Mouse (Mus musculus) regulatory T cell (primary cell): Measurements from ENCODE around the gene Cfap77.

ENCODE experiments used
- in situ Hi-C: fragments of 300-600 bp; cut with MboI, MseI; formaldehyde crosslinking; loops from one replicate; pipeline ENCODE4 v1.15.1; 2025; ENCODE audit warnings: high pct_unique_total_duplicates

The Cfap77 gene

GRCm38 (mm10) chr2:28943666-28944516, 111.0 kb downstream of the Cfap77 start:
- in situ Hi-C loops = loop anchor here (10.0 kb wide), 1 partner anchor 639 kb away; no protein-coding TSS in a partner anchor

- in situ Hi-C loops = no loop called here
Observed at GRCm38 (mm10) chr2:28938997-28939396, 115.9 kb downstream of the Cfap77 start.

GRCm38 (mm10) chr2:28930571-28930970, 124.3 kb downstream of the Cfap77 start:
- in situ Hi-C loops = no loop called here

GRCm38 (mm10) chr2:28923912-28924311, 131.0 kb downstream of the Cfap77 start:
- in situ Hi-C loops = loop anchor here (5.0 kb wide), 1 partner anchor 118 kb away; no protein-coding TSS in a partner anchor

- in situ Hi-C loops = no loop called here
Observed at GRCm38 (mm10) chr2:28919001-28919400, 135.9 kb downstream of the Cfap77 start.

GRCm38 (mm10) chr2:28917518-28918361, 137.1 kb downstream of the Cfap77 start:
- in situ Hi-C loops = no loop called here

- in situ Hi-C loops = no loop called here
Observed at GRCm38 (mm10) chr2:28917156-28917517, 137.7 kb downstream of the Cfap77 start.

- in situ Hi-C loops = no loop called here
Observed at GRCm38 (mm10) chr2:28916513-28916865, 138.4 kb downstream of the Cfap77 start, which contains the start of gene Barhl1. Barhl1 (minus strand) TSS chr2:28916668.

- in situ Hi-C loops = no loop called here
Observed at GRCm38 (mm10) chr2:28915768-28916512, 138.9 kb downstream of the Cfap77 start.

GRCm38 (mm10) chr2:28915104-28915738, 139.6 kb downstream of the Cfap77 start:
- in situ Hi-C loops = no loop called here

- in situ Hi-C loops = no loop called here
Observed at GRCm38 (mm10) chr2:28914121-28914520, 140.7 kb downstream of the Cfap77 start.

- in situ Hi-C loops = no loop called here
Observed at GRCm38 (mm10) chr2:28912961-28913360, 141.9 kb downstream of the Cfap77 start.

GRCm38 (mm10) chr2:28912039-28912700, 142.7 kb downstream of the Cfap77 start:
- in situ Hi-C loops = no loop called here

GRCm38 (mm10) chr2:28911331-28912038, 143.4 kb downstream of the Cfap77 start:
- in situ Hi-C loops = no loop called here

GRCm38 (mm10) chr2:28910877-28911276, 144.0 kb downstream of the Cfap77 start:
- in situ Hi-C loops = no loop called here

GRCm38 (mm10) chr2:28909818-28910710, 144.8 kb downstream of the Cfap77 start:
- in situ Hi-C loops = no loop called here

- in situ Hi-C loops = no loop called here
Observed at GRCm38 (mm10) chr2:28909186-28909817, 145.6 kb downstream of the Cfap77 start.

- in situ Hi-C loops = no loop called here
Observed at GRCm38 (mm10) chr2:28908389-28909153, 146.3 kb downstream of the Cfap77 start.
